Mouse (Mus musculus) urinary bladder, postnatal 36 days (tissue): Measurements from ENCODE around the gene Glod4.

Experiments
- DNase-seq, 2 experiments: peaks; one replicate each; pipeline ENCODE4 v3.0.0; 2022; ENCODE audit warnings: low spot score in 2 of 2, mixed read lengths in 1 of 2

Glod4 gene

DNA sequence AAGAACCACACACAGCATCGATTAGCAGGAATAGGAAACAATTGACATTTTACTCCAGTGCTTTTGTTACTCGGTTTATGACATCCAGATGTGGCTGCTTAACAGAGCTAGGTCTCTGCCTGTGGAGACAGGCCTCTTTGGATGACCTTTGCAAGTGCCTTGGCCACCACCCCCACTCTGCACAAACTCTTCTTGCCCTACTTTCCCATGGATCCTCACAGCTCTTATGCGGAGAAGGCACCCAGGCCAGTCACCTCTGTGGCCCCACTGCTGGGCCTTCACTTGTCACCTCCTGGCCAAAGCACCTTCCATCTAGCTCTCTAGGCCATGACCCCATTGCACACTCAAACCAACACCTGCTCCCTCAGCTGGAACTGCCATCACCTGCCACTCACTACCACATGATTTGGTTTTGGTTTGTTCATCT lies 159.6 kb downstream of the Glod4 start:
- no peak for DNase-seq

DNA sequence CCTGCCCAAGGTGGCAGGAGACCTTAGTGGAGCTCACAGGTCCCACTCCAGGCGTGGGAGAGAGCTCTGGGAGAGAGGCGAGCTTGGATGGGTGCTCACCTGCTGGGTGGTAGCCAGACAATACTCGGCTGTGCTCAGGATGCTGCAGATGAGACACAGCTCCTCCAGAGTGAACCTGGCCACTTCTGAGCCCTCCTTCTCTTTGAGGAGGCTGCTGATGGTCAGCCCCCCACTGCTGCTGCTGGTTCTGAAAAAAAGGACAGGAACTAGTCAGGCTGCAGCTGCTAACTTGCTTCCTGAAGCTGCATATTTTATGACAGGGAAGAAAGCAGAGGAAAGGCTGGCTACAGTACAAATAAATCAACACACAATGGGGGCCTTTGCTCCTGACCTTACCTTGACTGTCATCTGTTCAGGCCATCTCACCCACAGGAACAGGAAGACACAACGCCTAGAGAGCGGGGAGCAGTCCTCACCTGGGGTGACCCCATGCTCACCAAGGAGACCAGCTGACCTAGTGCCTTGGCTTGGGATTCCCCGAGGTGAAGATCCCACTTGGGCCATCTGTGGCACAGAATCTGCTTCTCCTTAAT lies 162.4 kb downstream of the Glod4 start:
- no peak for DNase-seq

DNA sequence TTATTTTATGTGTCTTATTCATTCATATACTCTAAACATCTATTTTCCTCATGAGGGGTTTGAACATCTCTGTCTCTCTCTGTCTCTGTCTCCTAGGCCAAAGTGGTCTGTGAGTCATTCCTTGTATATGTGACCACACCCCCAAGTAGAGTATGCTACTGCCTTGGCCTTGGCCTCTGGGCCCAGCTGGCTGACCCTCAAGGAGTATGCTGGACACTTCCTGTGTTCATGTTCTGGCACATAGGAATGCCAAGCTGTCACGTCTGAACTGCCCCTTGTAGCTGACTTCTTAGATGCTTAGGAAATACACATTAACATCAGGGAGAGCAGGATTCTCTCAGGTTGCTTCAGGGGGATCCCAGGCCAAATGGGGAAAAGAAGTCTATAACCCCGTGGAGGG lies 163.2 kb downstream of the Glod4 start:
- no peak for DNase-seq

DNA sequence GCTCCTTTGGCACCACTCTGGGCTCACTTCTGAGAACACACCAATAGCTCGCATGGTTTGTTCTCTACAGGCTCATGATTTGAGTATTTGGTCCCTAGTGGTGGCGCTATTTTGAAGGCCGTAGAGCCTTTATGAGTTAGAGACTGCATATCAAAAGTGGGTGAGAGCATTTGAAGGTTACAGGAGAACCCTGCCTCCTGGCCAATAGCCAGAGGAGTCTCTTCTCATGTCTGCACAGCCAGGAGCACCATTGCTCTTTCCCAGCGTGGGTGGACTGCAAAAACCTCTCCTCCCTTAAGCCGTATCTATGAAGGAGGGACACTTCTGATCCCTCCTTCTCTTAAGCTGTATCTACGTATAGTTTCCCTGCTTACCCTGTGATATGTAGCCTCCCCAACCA lies 166.2 kb downstream of the Glod4 start:
- no peak for DNase-seq

DNA sequence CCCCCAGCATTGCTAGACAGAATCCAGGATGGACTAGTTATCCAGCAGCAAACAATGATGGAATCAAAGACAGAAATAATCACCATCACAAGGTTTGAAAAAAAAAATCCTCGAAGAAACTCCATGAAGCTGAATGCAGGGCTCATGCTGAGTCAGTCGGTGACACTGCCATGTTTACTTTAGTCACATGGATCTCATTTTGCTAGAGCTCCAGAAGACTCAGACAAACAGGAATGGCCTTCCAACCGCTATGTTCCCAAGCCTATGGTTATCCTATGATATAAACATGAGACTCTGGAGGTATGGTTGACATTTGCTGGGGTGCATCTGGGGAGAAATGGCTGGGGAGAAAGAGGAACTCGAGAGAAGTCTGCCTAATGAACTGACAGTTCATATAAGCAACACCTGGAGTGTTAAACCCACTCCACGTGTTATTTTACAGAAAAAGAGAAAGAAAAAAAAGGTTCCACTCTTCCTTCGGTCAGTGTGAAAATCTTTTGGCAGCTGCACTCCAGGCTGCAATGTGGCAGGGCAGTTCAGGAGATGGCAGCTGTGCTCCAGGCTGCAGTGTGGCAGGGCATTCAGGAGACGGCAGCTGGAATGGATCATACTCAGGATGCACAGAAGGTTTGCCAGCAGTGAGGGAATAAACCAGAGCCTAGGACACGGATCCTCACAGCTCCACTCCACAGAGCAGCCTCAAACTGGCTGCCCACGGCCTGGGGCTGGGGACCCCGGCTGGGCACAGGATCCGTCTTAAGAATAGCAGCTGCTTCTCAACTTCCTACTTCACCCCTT lies 169.0 kb downstream of the Glod4 start:
- no peak for DNase-seq
